Mouse (Mus musculus): ENCODE measurements around the gene Nppa. TPM values are rescaled to one million over a fixed set of nuclear protein-coding genes. Genes with fewer than 3 reads are reported as not detected.

Nppa gene
- polyA plus RNA-seq, 1 experiment from 2014 or later: 1.3 TPM

- ATAC-seq: no peak
- Histone ChIP-seq H3K27ac (no peak overlapping the region), H3K4me3 (no peak overlapping the region), H3K4me1 (no peaks in the 10 kb centered on the region), H3K36me3 (peaks cover 96% of the 10 kb centered on the region), H3K4me2 (no peak overlapping the region), H3K27me3 (replicated peaks) (no peaks in the 10 kb centered on the region), H3K9me3 (replicated peaks) (no peaks in the 10 kb centered on the region), H3K9ac (no peak overlapping the region)
- 79% methylated on average over 10 of the region's 10 CpGs for WGBS (ENCODE audit: insufficient replicate concordance)
These were observed 14.9 kb downstream of the Nppa start for GRCm38 (mm10) chr4:148015418-148015817.

GRCm38 (mm10) chr4:148016981-148017380 lies 16.5 kb downstream of the Nppa start:
- ATAC-seq: no peak
- WGBS (ENCODE audit: insufficient replicate concordance): 67% methylated on average over 3 of the region's 3 CpGs
- Histone ChIP-seq H3K4me3 (no peak overlapping the region), H3K4me2 (no peak overlapping the region), H3K27ac (no peak overlapping the region), H3K27me3 (replicated peaks) (no peaks in the 10 kb centered on the region), H3K9ac (no peak overlapping the region), H3K4me1 (no peaks in the 10 kb centered on the region), H3K9me3 (replicated peaks) (no peaks in the 10 kb centered on the region), H3K36me3 (peaks cover 95% of the 10 kb centered on the region)

GRCm38 (mm10) chr4:148018410-148018809 lies 17.9 kb downstream of the Nppa start:
- no peak overlapping the region for H3K4me2 ChIP-seq
- H3K4me1 ChIP-seq: no peaks in the 10 kb centered on the region
- no peak overlapping the region for H3K4me3 ChIP-seq
- H3K36me3 ChIP-seq: peaks cover 94% of the 10 kb centered on the region
- ATAC-seq: no peak
- H3K27me3 ChIP-seq (replicated peaks): no peaks in the 10 kb centered on the region
- WGBS (ENCODE audit: insufficient replicate concordance): 73% methylated on average over 2 of the region's 2 CpGs
- no peak overlapping the region for H3K27ac ChIP-seq
- no peaks in the 10 kb centered on the region for H3K9me3 ChIP-seq (replicated peaks)
- H3K9ac ChIP-seq: no peak overlapping the region

GRCm38 (mm10) chr4:148024003-148024402 lies 23.5 kb downstream of the Nppa start:
- Histone ChIP-seq H3K4me2 (no peak overlapping the region), H3K4me1 (no peaks in the 10 kb centered on the region), H3K4me3 (no peak overlapping the region), H3K9ac (no peak overlapping the region), H3K36me3 (peaks cover 89% of the 10 kb centered on the region), H3K27ac (no peak overlapping the region), H3K27me3 (replicated peaks) (no peaks in the 10 kb centered on the region), H3K9me3 (replicated peaks) (no peaks in the 10 kb centered on the region)
- ATAC-seq: no peak
- 83% methylated on average over 3 of the region's 3 CpGs for whole genome bisulfite sequencing (ENCODE audit: insufficient replicate concordance)

- Histone ChIP-seq H3K9me3 (replicated peaks) (no peaks in the 10 kb centered on the region), H3K27me3 (replicated peaks) (no peaks in the 10 kb centered on the region), H3K9ac (no peak overlapping the region), H3K4me3 (no peak overlapping the region), H3K27ac (no peak overlapping the region), H3K4me1 (peaks cover 13% of the 10 kb centered on the region), H3K36me3 (peaks cover 60% of the 10 kb centered on the region), H3K4me2 (no peak overlapping the region)
- ATAC-seq: no peak
- WGBS (ENCODE audit: insufficient replicate concordance): 86% methylated on average over 7 of the region's 7 CpGs
These were observed 28.8 kb downstream of the Nppa start for GRCm38 (mm10) chr4:148029297-148029696.

- Histone ChIP-seq H3K4me3 (no peak overlapping the region), H3K4me2 (no peak overlapping the region), H3K9ac (no peak overlapping the region), H3K27ac (no peak overlapping the region), H3K9me3 (replicated peaks) (no peaks in the 10 kb centered on the region), H3K4me1 (peaks cover 13% of the 10 kb centered on the region), H3K36me3 (peaks cover 50% of the 10 kb centered on the region), H3K27me3 (replicated peaks) (no peaks in the 10 kb centered on the region)
- WGBS (ENCODE audit: insufficient replicate concordance): 83% methylated on average over 5 of the region's 5 CpGs
- no peak for ATAC-seq
These were observed 30.0 kb downstream of the Nppa start for GRCm38 (mm10) chr4:148030506-148030905.

- no peak overlapping the region for H3K4me3 ChIP-seq
- peaks cover 26% of the 10 kb centered on the region for H3K4me1 ChIP-seq
- no peak overlapping the region for H3K27ac ChIP-seq
- 58% methylated on average over 7 of the region's 7 CpGs for WGBS (ENCODE audit: insufficient replicate concordance)
- no peaks in the 10 kb centered on the region for H3K27me3 ChIP-seq (replicated peaks)
- no peak for ATAC-seq
- H3K4me2 ChIP-seq: no peak overlapping the region
- H3K9me3 ChIP-seq (replicated peaks): no peaks in the 10 kb centered on the region
- no peak overlapping the region for H3K9ac ChIP-seq
- peaks cover 29% of the 10 kb centered on the region for H3K36me3 ChIP-seq
These were observed 33.4 kb downstream of the Nppa start for GRCm38 (mm10) chr4:148033858-148034410.

GRCm38 (mm10) chr4:148035440-148035839 lies 34.9 kb downstream of the Nppa start:
- Histone ChIP-seq H3K9me3 (replicated peaks) (no peaks in the 10 kb centered on the region), H3K4me2 (no peak overlapping the region), H3K27me3 (replicated peaks) (no peaks in the 10 kb centered on the region), H3K9ac (no peak overlapping the region), H3K36me3 (peaks cover 22% of the 10 kb centered on the region), H3K27ac (no peak overlapping the region), H3K4me3 (no peak overlapping the region), H3K4me1 (peaks cover 40% of the 10 kb centered on the region)
- no peak for ATAC-seq
- WGBS (ENCODE audit: insufficient replicate concordance): 73% methylated on average over 3 of the region's 3 CpGs

GRCm38 (mm10) chr4:148038079-148038599 lies 37.6 kb downstream of the Nppa start:
- H3K9ac ChIP-seq: peak overlapping the region; percentile 72
- peaks cover 65% of the 10 kb centered on the region for H3K4me1 ChIP-seq
- H3K27ac ChIP-seq: peak overlapping the region; percentile 87
- peak overlapping the region; percentile 71 for H3K4me3 ChIP-seq
- no peaks in the 10 kb centered on the region for H3K27me3 ChIP-seq (replicated peaks)
- peaks cover 22% of the 10 kb centered on the region for H3K36me3 ChIP-seq
- H3K4me2 ChIP-seq: peak overlapping the region; percentile 95
- ATAC-seq: no peak
- 5% methylated on average over 26 of the region's 26 CpGs for WGBS (ENCODE audit: insufficient replicate concordance)
- no peaks in the 10 kb centered on the region for H3K9me3 ChIP-seq (replicated peaks)

GRCm38 (mm10) chr4:148038600-148039253 lies 38.2 kb downstream of the Nppa start, which contains the start of the genes Clcn6 and Mthfr:
TSS of gene Clcn6 (minus strand) at chr4:148038821.
TSS of gene Mthfr (plus strand) at chr4:148039077.
- Histone ChIP-seq H3K4me1 (peaks cover 62% of the 10 kb centered on the region), H3K27ac (peak within 1 kb of the TSS; percentile 98), H3K27me3 (replicated peaks) (no peaks in the 10 kb centered on the region), H3K4me2 (peak within 1 kb of the TSS; percentile 95), H3K4me3 (peak within 1 kb of the TSS; percentile 71), H3K9me3 (replicated peaks) (no peaks in the 10 kb centered on the region), H3K9ac (peak within 1 kb of the TSS; percentile 88), H3K36me3 (peaks cover 21% of the 10 kb centered on the region)
- WGBS (ENCODE audit: insufficient replicate concordance): under 1% methylated on average over 54 of the region's 54 CpGs
- peak; percentile 91 for ATAC-seq

GRCm38 (mm10) chr4:148039254-148040028 lies 38.9 kb downstream of the Nppa start:
- WGBS (ENCODE audit: insufficient replicate concordance): 15% methylated on average over 19 of the region's 19 CpGs
- Histone ChIP-seq H3K9me3 (replicated peaks) (no peaks in the 10 kb centered on the region), H3K4me2 (peak overlapping the region; percentile 95), H3K27me3 (replicated peaks) (no peaks in the 10 kb centered on the region), H3K4me3 (peak overlapping the region; percentile 71), H3K27ac (peak overlapping the region; percentile 98), H3K36me3 (peaks cover 28% of the 10 kb centered on the region), H3K4me1 (peaks cover 64% of the 10 kb centered on the region), H3K9ac (peak overlapping the region; percentile 88)
- ATAC-seq: peak; percentile 4
